Mouse (Mus musculus): ENCODE data around the gene Cbx1. TPM values are rescaled to one million over a fixed set of nuclear protein-coding genes. Genes with fewer than 3 reads are reported as not detected.
A peak's percentile ranks its signal among the peaks of the same experiment; 100 is the strongest.

The Cbx1 gene
- polyA plus RNA-seq (2015; fragmentation: Nextera tagmentation; extraction: Ambion mirVana) = 66.0 and 78.0 TPM in 2 replicates

GRCm38 (mm10) chr11:96788871-96789795, at the start of gene Cbx1:
Gene Cbx1 (plus strand): TSS chr11:96789127.
- ATAC-seq (ENCODE audit: low FRiP score, low read depth) = peak; percentile 98

GRCm38 (mm10) chr11:96740796-96741195, 48.1 kb upstream of the Cbx1 start:
- H3K27me3 ChIP-seq = no peaks in the 10 kb centered on the region
- H3K9ac ChIP-seq = 0 out of 2 replicates have a peak overlapping the region, but pooled peaks have one; percentile 25
- H3K4me1 ChIP-seq (replicated peaks) = peaks cover 70% of the 10 kb centered on the region
- H3K4me3 ChIP-seq = 0 out of 2 replicates have a peak overlapping the region, but pooled peaks have one; percentile 3
- H3K27ac ChIP-seq (replicated peaks) = peak overlapping the region; percentile 85
- WGBS = 48% methylated on average over 12 of the region's 12 CpGs
- no peak for ATAC-seq (ENCODE audit: low FRiP score, low read depth)
- no peaks in the 10 kb centered on the region for H3K36me3 ChIP-seq
- H3K9me3 ChIP-seq = no peaks in the 10 kb centered on the region
- peak overlapping the region; percentile 44 for H3K4me2 ChIP-seq

More at GRCm38 (mm10) chr11:96788871-96789795, at the start of gene Cbx1:
- no peaks in the 10 kb centered on the region for H3K9me3 ChIP-seq
- peak within 1 kb of the TSS; percentile 81 for H3K4me2 ChIP-seq
- H3K27ac ChIP-seq (replicated peaks) = peak within 1 kb of the TSS; percentile 93
- H3K9ac ChIP-seq = peak within 1 kb of the TSS; percentile 68
- no peaks in the 10 kb centered on the region for H3K27me3 ChIP-seq
- H3K4me3 ChIP-seq = peak within 1 kb of the TSS; percentile 93
- 1% methylated on average over 92 of the region's 93 CpGs for WGBS
- H3K4me1 ChIP-seq (replicated peaks) = peaks cover 43% of the 10 kb centered on the region
- H3K36me3 ChIP-seq = no peaks in the 10 kb centered on the region

GRCm38 (mm10) chr11:96741995-96742394, 46.9 kb upstream of the Cbx1 start:
- ATAC-seq (ENCODE audit: low FRiP score, low read depth) = peak; percentile 81
- H3K4me2 ChIP-seq = peak overlapping the region; percentile 44
- WGBS = 10% methylated on average over 12 of the region's 12 CpGs
- H3K4me1 ChIP-seq (replicated peaks) = peaks cover 70% of the 10 kb centered on the region
- peak overlapping the region; percentile 25; the same call in 1 of the 2 replicates for H3K9ac ChIP-seq
- 0 out of 2 replicates have a peak overlapping the region, but pooled peaks have one; percentile 8 for H3K4me3 ChIP-seq
- no peaks in the 10 kb centered on the region for H3K36me3 ChIP-seq
- H3K27ac ChIP-seq (replicated peaks) = peak overlapping the region; percentile 85
- H3K27me3 ChIP-seq = no peaks in the 10 kb centered on the region
- no peaks in the 10 kb centered on the region for H3K9me3 ChIP-seq

GRCm38 (mm10) chr11:96743000-96743399, 45.9 kb upstream of the Cbx1 start:
- H3K4me1 ChIP-seq (replicated peaks) = peaks cover 70% of the 10 kb centered on the region
- WGBS = 23% methylated on average over 11 of the region's 11 CpGs
- peak overlapping the region; percentile 44 for H3K4me2 ChIP-seq
- peak overlapping the region; percentile 16; the same call in 1 of the 2 replicates for H3K9ac ChIP-seq
- peak; percentile 49; the same call in 1 of the 2 replicates for ATAC-seq (ENCODE audit: low FRiP score, low read depth)
- peak overlapping the region; percentile 85 for H3K27ac ChIP-seq (replicated peaks)
- H3K27me3 ChIP-seq = no peaks in the 10 kb centered on the region
- H3K9me3 ChIP-seq = no peaks in the 10 kb centered on the region
- H3K4me3 ChIP-seq = no peak overlapping the region
- H3K36me3 ChIP-seq = no peaks in the 10 kb centered on the region

- Histone ChIP-seq H3K4me3 (no peak overlapping the region), H3K36me3 (no peaks in the 10 kb centered on the region), H3K9ac (no peak overlapping the region), H3K27me3 (no peaks in the 10 kb centered on the region), H3K9me3 (no peaks in the 10 kb centered on the region), H3K4me1 (replicated peaks) (peaks cover 63% of the 10 kb centered on the region), H3K27ac (replicated peaks) (peak overlapping the region; percentile 85), H3K4me2 (no peak overlapping the region)
- 59% methylated on average over 4 of the region's 4 CpGs for WGBS
- ATAC-seq (ENCODE audit: low FRiP score, low read depth) = no peak
These were observed 45.0 kb upstream of the Cbx1 start for GRCm38 (mm10) chr11:96743891-96744290.

- no peaks in the 10 kb centered on the region for H3K36me3 ChIP-seq
- peak overlapping the region; percentile 75 for H3K27ac ChIP-seq (replicated peaks)
- H3K9ac ChIP-seq = no peak overlapping the region
- no peak overlapping the region for H3K4me3 ChIP-seq
- no peak for ATAC-seq (ENCODE audit: low FRiP score, low read depth)
- H3K4me1 ChIP-seq (replicated peaks) = peaks cover 42% of the 10 kb centered on the region
- H3K9me3 ChIP-seq = no peaks in the 10 kb centered on the region
- H3K4me2 ChIP-seq = 0 out of 2 replicates have a peak overlapping the region, but pooled peaks have one; percentile 20
- H3K27me3 ChIP-seq = no peaks in the 10 kb centered on the region
- WGBS = 48% methylated on average over 6 of the region's 6 CpGs
These were observed 42.3 kb upstream of the Cbx1 start for GRCm38 (mm10) chr11:96746648-96747047.

GRCm38 (mm10) chr11:96747555-96747954, 41.4 kb upstream of the Cbx1 start:
- Histone ChIP-seq H3K27ac (replicated peaks) (peak overlapping the region; percentile 75), H3K9ac (no peak overlapping the region)

GRCm38 (mm10) chr11:96755298-96755697, 33.6 kb upstream of the Cbx1 start:
- 100% methylated on average over 2 of the region's 2 CpGs for WGBS
- ATAC-seq (ENCODE audit: low FRiP score, low read depth) = no peak
- H3K4me2 ChIP-seq = no peak overlapping the region
- no peaks in the 10 kb centered on the region for H3K27me3 ChIP-seq
- H3K36me3 ChIP-seq = no peaks in the 10 kb centered on the region
- no peak overlapping the region for H3K4me3 ChIP-seq
- H3K4me1 ChIP-seq (replicated peaks) = 0 out of 2 replicates have a peak, but pooled peaks cover 3% of the 10 kb centered on the region
- no peak overlapping the region for H3K9ac ChIP-seq
- no peak overlapping the region for H3K27ac ChIP-seq (replicated peaks)
- no peaks in the 10 kb centered on the region for H3K9me3 ChIP-seq

More at GRCm38 (mm10) chr11:96747555-96747954, 41.4 kb upstream of the Cbx1 start:
- Histone ChIP-seq H3K4me3 (no peak overlapping the region), H3K27me3 (no peaks in the 10 kb centered on the region), H3K9me3 (no peaks in the 10 kb centered on the region), H3K4me2 (peak overlapping the region; percentile 20; the same call in 1 of the 2 replicates), H3K4me1 (replicated peaks) (peaks cover 33% of the 10 kb centered on the region), H3K36me3 (no peaks in the 10 kb centered on the region)
- no peak for ATAC-seq (ENCODE audit: low FRiP score, low read depth)
- WGBS = 58% methylated on average over 3 of the region's 3 CpGs

- H3K9ac ChIP-seq = no peak overlapping the region
- 57% methylated on average over 4 of the region's 4 CpGs for WGBS
- H3K4me2 ChIP-seq = no peak overlapping the region
- H3K27ac ChIP-seq (replicated peaks) = no peak overlapping the region
- no peak for ATAC-seq (ENCODE audit: low FRiP score, low read depth)
- peaks cover 8% of the 10 kb centered on the region for H3K4me1 ChIP-seq (replicated peaks)
- H3K27me3 ChIP-seq = no peaks in the 10 kb centered on the region
- no peak overlapping the region for H3K4me3 ChIP-seq
- no peaks in the 10 kb centered on the region for H3K9me3 ChIP-seq
- H3K36me3 ChIP-seq = no peaks in the 10 kb centered on the region
These were observed 31.5 kb upstream of the Cbx1 start for GRCm38 (mm10) chr11:96757421-96757820.

GRCm38 (mm10) chr11:96758402-96758801, 30.5 kb upstream of the Cbx1 start:
- ATAC-seq (ENCODE audit: low FRiP score, low read depth) = no peak
- Histone ChIP-seq H3K4me3 (no peak overlapping the region), H3K4me1 (replicated peaks) (peaks cover 17% of the 10 kb centered on the region), H3K36me3 (no peaks in the 10 kb centered on the region), H3K27ac (replicated peaks) (no peak overlapping the region), H3K27me3 (no peaks in the 10 kb centered on the region), H3K9me3 (no peaks in the 10 kb centered on the region), H3K4me2 (no peak overlapping the region), H3K9ac (no peak overlapping the region)
- WGBS = 73% methylated on average over 5 of the region's 5 CpGs

- 40% methylated on average over 3 of the region's 3 CpGs for WGBS
- Histone ChIP-seq H3K4me2 (no peak overlapping the region), H3K9me3 (no peaks in the 10 kb centered on the region), H3K27me3 (no peaks in the 10 kb centered on the region), H3K27ac (replicated peaks) (no peak overlapping the region), H3K4me1 (replicated peaks) (peaks cover 32% of the 10 kb centered on the region), H3K4me3 (no peak overlapping the region), H3K36me3 (no peaks in the 10 kb centered on the region), H3K9ac (no peak overlapping the region)
- no peak for ATAC-seq (ENCODE audit: low FRiP score, low read depth)
These were observed 28.9 kb upstream of the Cbx1 start for GRCm38 (mm10) chr11:96760042-96760441.

- no peak for ATAC-seq (ENCODE audit: low FRiP score, low read depth)
- Histone ChIP-seq H3K27ac (replicated peaks) (peak overlapping the region; percentile 70; the same call in 1 of the 2 replicates), H3K4me1 (replicated peaks) (peaks cover 50% of the 10 kb centered on the region)
These were observed 26.9 kb upstream of the Cbx1 start for GRCm38 (mm10) chr11:96761984-96762383.

More at GRCm38 (mm10) chr11:96761984-96762383, 26.9 kb upstream of the Cbx1 start:
- no peak overlapping the region for H3K4me3 ChIP-seq
- no peaks in the 10 kb centered on the region for H3K36me3 ChIP-seq
- WGBS = 58% methylated on average over 7 of the region's 7 CpGs
- no peak overlapping the region for H3K4me2 ChIP-seq
- H3K27me3 ChIP-seq = no peaks in the 10 kb centered on the region
- no peak overlapping the region for H3K9ac ChIP-seq
- H3K9me3 ChIP-seq = no peaks in the 10 kb centered on the region
